Mouse (Mus musculus): ENCODE results near the gene Lipe. TPM values are rescaled to one million over a fixed set of nuclear protein-coding genes. Genes with fewer than 3 reads are reported as not detected.
"Not testable (repeated sequence)": the region's sequence is repeated elsewhere in the genome, so short reads cannot be mapped to it uniquely, and the experiment has no call there.

Lipe gene
- polyA plus RNA-seq, 1 experiment = 0.22 TPM

GRCm38 (mm10) chr7:25433781-25434560 is 35.5 kb upstream of the Lipe start:
- no peaks in the 10 kb centered on the region for H3K4me1 ChIP-seq (ENCODE audit: control insufficient read depth)
- no peak overlapping the region for H3K4me3 ChIP-seq (replicated peaks)
- H3K27me3 ChIP-seq (ENCODE audit: control insufficient read depth) = no peaks in the 10 kb centered on the region
- TF ChIP-seq GATA1 (IDR thresholded peaks at IDR 0.05; ENCODE audit: low read length) (no peak), TAL1 (IDR thresholded peaks at IDR 0.05; ENCODE audit: low read length) (no peak)
- H3K9me3 ChIP-seq (ENCODE audit: control insufficient read depth, low read length) = no peaks in the 10 kb centered on the region
- no peaks in the 10 kb centered on the region for H3K36me3 ChIP-seq (ENCODE audit: control insufficient read depth)

- H3K36me3 ChIP-seq (ENCODE audit: control insufficient read depth) = no peaks in the 10 kb centered on the region
- no peaks in the 10 kb centered on the region for H3K9me3 ChIP-seq (ENCODE audit: control insufficient read depth, low read length)
- TF ChIP-seq GATA1 (IDR thresholded peaks at IDR 0.05; ENCODE audit: low read length) = no peak
- TF ChIP-seq TAL1 (IDR thresholded peaks at IDR 0.05; ENCODE audit: low read length) = no peak
- no peak overlapping the region for H3K4me3 ChIP-seq (replicated peaks)
- H3K27me3 ChIP-seq (ENCODE audit: control insufficient read depth) = no peaks in the 10 kb centered on the region
- H3K4me1 ChIP-seq (ENCODE audit: control insufficient read depth) = no peaks in the 10 kb centered on the region
Observed at GRCm38 (mm10) chr7:25433007-25433541, 34.6 kb upstream of the Lipe start.

GRCm38 (mm10) chr7:25432381-25432780 is 33.9 kb upstream of the Lipe start:
- Histone ChIP-seq H3K4me1 (ENCODE audit: control insufficient read depth) (no peaks in the 10 kb centered on the region), H3K9me3 (ENCODE audit: control insufficient read depth, low read length) (no peaks in the 10 kb centered on the region), H3K36me3 (ENCODE audit: control insufficient read depth) (no peaks in the 10 kb centered on the region), H3K4me3 (replicated peaks) (no peak overlapping the region), H3K27me3 (ENCODE audit: control insufficient read depth) (no peaks in the 10 kb centered on the region)
- TF ChIP-seq GATA1 (IDR thresholded peaks at IDR 0.05; ENCODE audit: low read length) = no peak
- no peak for TF ChIP-seq TAL1 (IDR thresholded peaks at IDR 0.05; ENCODE audit: low read length)

- TF ChIP-seq TAL1 (IDR thresholded peaks at IDR 0.05; ENCODE audit: low read length) (no peak), GATA1 (IDR thresholded peaks at IDR 0.05; ENCODE audit: low read length) (no peak)
- H3K27me3 ChIP-seq (ENCODE audit: control insufficient read depth) = no peaks in the 10 kb centered on the region
- no peaks in the 10 kb centered on the region for H3K4me1 ChIP-seq (ENCODE audit: control insufficient read depth)
- H3K9me3 ChIP-seq (ENCODE audit: control insufficient read depth, low read length) = no peaks in the 10 kb centered on the region
- H3K4me3 ChIP-seq (replicated peaks) = no peak overlapping the region
- no peaks in the 10 kb centered on the region for H3K36me3 ChIP-seq (ENCODE audit: control insufficient read depth)
Observed at GRCm38 (mm10) chr7:25429886-25430784, 31.6 kb upstream of the Lipe start.

GRCm38 (mm10) chr7:25428321-25428720 is 29.8 kb upstream of the Lipe start:
- Histone ChIP-seq H3K4me3 (replicated peaks) (no peak overlapping the region), H3K4me1 (ENCODE audit: control insufficient read depth) (no peaks in the 10 kb centered on the region), H3K36me3 (ENCODE audit: control insufficient read depth) (no peaks in the 10 kb centered on the region), H3K9me3 (ENCODE audit: control insufficient read depth, low read length) (no peaks in the 10 kb centered on the region), H3K27me3 (ENCODE audit: control insufficient read depth) (no peaks in the 10 kb centered on the region)
- TF ChIP-seq GATA1 (IDR thresholded peaks at IDR 0.05; ENCODE audit: low read length) (no peak), TAL1 (IDR thresholded peaks at IDR 0.05; ENCODE audit: low read length) (no peak)

- H3K4me3 ChIP-seq (replicated peaks) = no peak overlapping the region
- no peaks in the 10 kb centered on the region for H3K27me3 ChIP-seq (ENCODE audit: control insufficient read depth)
- H3K4me1 ChIP-seq (ENCODE audit: control insufficient read depth) = no peaks in the 10 kb centered on the region
- no peaks in the 10 kb centered on the region for H3K36me3 ChIP-seq (ENCODE audit: control insufficient read depth)
- TF ChIP-seq GATA1 (IDR thresholded peaks at IDR 0.05; ENCODE audit: low read length) (no peak), TAL1 (IDR thresholded peaks at IDR 0.05; ENCODE audit: low read length) (no peak)
- no peaks in the 10 kb centered on the region for H3K9me3 ChIP-seq (ENCODE audit: control insufficient read depth, low read length)
Observed at GRCm38 (mm10) chr7:25427144-25427543, 28.6 kb upstream of the Lipe start.

- not testable (repeated sequence) for H3K9me3 ChIP-seq (ENCODE audit: control insufficient read depth, low read length); H3K4me3 ChIP-seq (replicated peaks); H3K36me3 ChIP-seq (ENCODE audit: control insufficient read depth); H3K4me1 ChIP-seq (ENCODE audit: control insufficient read depth); H3K27me3 ChIP-seq (ENCODE audit: control insufficient read depth)
Observed at GRCm38 (mm10) chr7:25426380-25426779, 27.9 kb upstream of the Lipe start.

- no peaks in the 10 kb centered on the region for H3K27me3 ChIP-seq (ENCODE audit: control insufficient read depth)
- TF ChIP-seq TAL1 (IDR thresholded peaks at IDR 0.05; ENCODE audit: low read length) (no peak), GATA1 (IDR thresholded peaks at IDR 0.05; ENCODE audit: low read length) (no peak)
- no peaks in the 10 kb centered on the region for H3K9me3 ChIP-seq (ENCODE audit: control insufficient read depth, low read length)
- no peak overlapping the region for H3K4me3 ChIP-seq (replicated peaks)
- H3K4me1 ChIP-seq (ENCODE audit: control insufficient read depth) = no peaks in the 10 kb centered on the region
- no peaks in the 10 kb centered on the region for H3K36me3 ChIP-seq (ENCODE audit: control insufficient read depth)
Observed at GRCm38 (mm10) chr7:25424429-25424828, 25.9 kb upstream of the Lipe start.

GRCm38 (mm10) chr7:25422286-25422841 is 23.9 kb upstream of the Lipe start:
- Histone ChIP-seq H3K36me3 (ENCODE audit: control insufficient read depth) (no peaks in the 10 kb centered on the region), H3K9me3 (ENCODE audit: control insufficient read depth, low read length) (no peaks in the 10 kb centered on the region), H3K4me3 (replicated peaks) (no peak overlapping the region), H3K27me3 (ENCODE audit: control insufficient read depth) (no peaks in the 10 kb centered on the region), H3K4me1 (ENCODE audit: control insufficient read depth) (no peaks in the 10 kb centered on the region)
- no peak for TF ChIP-seq GATA1 (IDR thresholded peaks at IDR 0.05; ENCODE audit: low read length)
- no peak for TF ChIP-seq TAL1 (IDR thresholded peaks at IDR 0.05; ENCODE audit: low read length)
